Mouse (Mus musculus) ovary, postnatal 14 days (tissue): ENCODE results near the gene Mmachc.
"Not testable (repeated sequence)": the region's sequence is repeated elsewhere in the genome, so short reads cannot be mapped to it uniquely, and the experiment has no call there.

Source experiments
- DNase-seq: peaks from one replicate; pipeline ENCODE4 v3.0.0; 2022; ENCODE audit warnings: low spot score

The Mmachc gene

GRCm38 (mm10) chr4:116692146-116692545, 16.1 kb downstream of the Mmachc start:
- no peak for DNase-seq

GRCm38 (mm10) chr4:116689309-116689876, 18.8 kb downstream of the Mmachc start:
- DNase-seq, result no peak

- no peak for DNase-seq
Measured at GRCm38 (mm10) chr4:116687041-116687440, 21.2 kb downstream of the Mmachc start.

- DNase-seq, result peak; percentile 99
Measured at GRCm38 (mm10) chr4:116685402-116686061, 22.7 kb downstream of the Mmachc start, which contains the start of gene Prdx1. Prdx1 (plus strand) TSS chr4:116685544.

- DNase-seq, result no peak
Measured at GRCm38 (mm10) chr4:116684665-116685064, 23.5 kb downstream of the Mmachc start.

GRCm38 (mm10) chr4:116683957-116684356, 24.2 kb downstream of the Mmachc start:
- DNase-seq, result no peak

- DNase-seq, result not testable (repeated sequence)
Measured at GRCm38 (mm10) chr4:116680521-116680920, 27.7 kb downstream of the Mmachc start.

- no peak for DNase-seq
Measured at GRCm38 (mm10) chr4:116679141-116679540, 29.1 kb downstream of the Mmachc start.

GRCm38 (mm10) chr4:116677808-116678207, 30.4 kb downstream of the Mmachc start:
- DNase-seq, result no peak

GRCm38 (mm10) chr4:116676027-116676426, 32.2 kb downstream of the Mmachc start:
- DNase-seq, result no peak

- DNase-seq, result not testable (repeated sequence)
Measured at GRCm38 (mm10) chr4:116674761-116675160, 33.4 kb downstream of the Mmachc start.

- DNase-seq, result no peak
Measured at GRCm38 (mm10) chr4:116672785-116673184, 35.4 kb downstream of the Mmachc start.

GRCm38 (mm10) chr4:116669291-116669690, 38.9 kb downstream of the Mmachc start:
- no peak for DNase-seq

GRCm38 (mm10) chr4:116668145-116668544, 40.1 kb downstream of the Mmachc start:
- DNase-seq, result no peak

- no peak for DNase-seq
Measured at GRCm38 (mm10) chr4:116666625-116667024, 41.6 kb downstream of the Mmachc start.

- no peak for DNase-seq
Measured at GRCm38 (mm10) chr4:116661998-116662397, 46.2 kb downstream of the Mmachc start.

- no peak for DNase-seq
Measured at GRCm38 (mm10) chr4:116660829-116661228, 47.4 kb downstream of the Mmachc start.

GRCm38 (mm10) chr4:116659916-116660315, 48.3 kb downstream of the Mmachc start:
- not testable (repeated sequence) for DNase-seq

- peak; percentile 51 for DNase-seq
Measured at GRCm38 (mm10) chr4:116659474-116659873, 48.7 kb downstream of the Mmachc start.

- DNase-seq, result no peak
Measured at GRCm38 (mm10) chr4:116657971-116658370, 50.2 kb downstream of the Mmachc start.

GRCm38 (mm10) chr4:116655658-116656057, 52.5 kb downstream of the Mmachc start:
- no peak for DNase-seq

GRCm38 (mm10) chr4:116655100-116655499, 53.1 kb downstream of the Mmachc start:
- no peak for DNase-seq

GRCm38 (mm10) chr4:116653228-116653627, 55.0 kb downstream of the Mmachc start:
- peak; percentile 38 for DNase-seq
